Mouse (Mus musculus): Measurements from ENCODE around the gene Ccdc85b. TPM values are rescaled to one million over a fixed set of nuclear protein-coding genes. Genes with fewer than 3 reads are reported as not detected.

Ccdc85b gene
- total and polyA plus RNA-seq, 3 experiments: 3.6 to 7.6 TPM; not detected in 1

- TF ChIP-seq POLR2A (IDR thresholded peaks at IDR 0.05; ENCODE audit: control insufficient read depth in 1 of 2, insufficient read depth in 1 of 2, low read depth in 1 of 2, low read length in 2 of 2, poor library complexity in 1 of 2): peak; percentile 94 to 98
- peak; percentile 87 for TF ChIP-seq POLR2AphosphoS2 (IDR thresholded peaks at IDR 0.05; ENCODE audit: low read length)
- peak; percentile 62; the same call in 1 of the 2 replicates for TF ChIP-seq MEF2A (IDR thresholded peaks at IDR 0.05; ENCODE audit: extremely low read depth, insufficient replicate concordance, low read depth, low read length, poor library complexity, severe bottlenecking)
- peak; percentile 8 for TF ChIP-seq MAX (IDR thresholded peaks at IDR 0.05; ENCODE audit: low read length)
- no peak for TF ChIP-seq TAL1 (IDR thresholded peaks at IDR 0.05; ENCODE audit: low read length)
- peak; percentile 66 for TF ChIP-seq NRF1 (IDR thresholded peaks at IDR 0.05; ENCODE audit: insufficient read depth, low read depth, low read length, poor library complexity, severe bottlenecking)
- TF ChIP-seq ZNF384 (IDR thresholded peaks at IDR 0.05; ENCODE audit: low read depth, low read length): no peak
- peak; percentile 65; the same call in 1 of the 2 replicates for TF ChIP-seq TCF12 (IDR thresholded peaks at IDR 0.05; ENCODE audit: low read depth, low read length)
- peak; percentile 87; the same call in 1 of the 2 replicates for TF ChIP-seq POLR2AphosphoS5 (IDR thresholded peaks at IDR 0.05; ENCODE audit: borderline replicate concordance, low read depth, low read length)
- peak; percentile 75; the same call in 1 of the 2 replicates for TF ChIP-seq SIN3A (IDR thresholded peaks at IDR 0.05; ENCODE audit: low read length)
- TF ChIP-seq CHD1 (IDR thresholded peaks at IDR 0.05; ENCODE audit: low read depth, low read length): no peak
- TF ChIP-seq CHD2 (IDR thresholded peaks at IDR 0.05; ENCODE audit: low read length): peak; percentile 43; the same call in 1 of the 2 replicates
- no peak for TF ChIP-seq GABPA (IDR thresholded peaks at IDR 0.05; ENCODE audit: low read depth, low read length)
- TF ChIP-seq ETS1 (IDR thresholded peaks at IDR 0.05; ENCODE audit: low read depth, low read length): no peak; the same call in 1 of the 2 replicates
- no peak for TF ChIP-seq ZC3H11A (IDR thresholded peaks at IDR 0.05; ENCODE audit: low read depth, low read length)
- no peak; the same call in none of the 2 replicates for TF ChIP-seq USF1 (IDR thresholded peaks at IDR 0.05; ENCODE audit: low read depth, low read length)
- peak; percentile 97 for TF ChIP-seq HCFC1 (IDR thresholded peaks at IDR 0.05; ENCODE audit: low read depth, low read length)
- no peak for TF ChIP-seq JUND (IDR thresholded peaks at IDR 0.05; ENCODE audit: low read depth, low read length)
- TF ChIP-seq MYC (IDR thresholded peaks at IDR 0.05; ENCODE audit: low read depth, low read length): no peak
- TF ChIP-seq EP300 (IDR thresholded peaks at IDR 0.05; ENCODE audit: low read depth in 1 of 2, low read length in 2 of 2): peak in 1 of 2 experiments; percentile 27; a peak in 1 of 4 replicates
- TF ChIP-seq ZMIZ1 (IDR thresholded peaks at IDR 0.05; ENCODE audit: low read depth, low read length): peak; percentile 89
- no peak for TF ChIP-seq BHLHE40 (IDR thresholded peaks at IDR 0.05; ENCODE audit: borderline replicate concordance, low read depth, low read length)
- peak in 1 of 3 experiments; percentile 17; a peak in 1 of 6 replicates for TF ChIP-seq CTCF (IDR thresholded peaks at IDR 0.05 in 2 of 3, conservative IDR thresholded peaks at IDR 0.05 in 1 of 3; ENCODE audit: control insufficient read depth in 1 of 3, insufficient read depth in 1 of 3, low read depth in 2 of 3, low read length in 3 of 3, poor library complexity in 1 of 3, severe bottlenecking in 1 of 3)
- TF ChIP-seq ZKSCAN1 (IDR thresholded peaks at IDR 0.05; ENCODE audit: low read depth, low read length): no peak
- TF ChIP-seq E2F4 (IDR thresholded peaks at IDR 0.05; ENCODE audit: borderline replicate concordance, low read depth, low read length): no peak
- no peak; the same call in 1 of the 2 replicates for TF ChIP-seq MAZ (IDR thresholded peaks at IDR 0.05; ENCODE audit: low read depth, low read length)
- peak; percentile 99 for TF ChIP-seq NELFE (IDR thresholded peaks at IDR 0.05; ENCODE audit: low read depth, low read length)
- TF ChIP-seq MYB (IDR thresholded peaks at IDR 0.05; ENCODE audit: low read depth, low read length): no peak
- TF ChIP-seq ELF1 (IDR thresholded peaks at IDR 0.05; ENCODE audit: low read depth, low read length): peak; percentile 93
- no peak for TF ChIP-seq USF2 (IDR thresholded peaks at IDR 0.05; ENCODE audit: borderline replicate concordance in 1 of 2, insufficient read depth in 1 of 2, low read depth in 1 of 2, low read length in 2 of 2)
- 0 out of 2 replicates have a peak, but pooled peaks have one; percentile 71 for TF ChIP-seq MXI1 (IDR thresholded peaks at IDR 0.05; ENCODE audit: low read depth, low read length)
- peak; percentile 94 for TF ChIP-seq TBP (IDR thresholded peaks at IDR 0.05; ENCODE audit: low read depth, low read length)
- TF ChIP-seq MAFK (IDR thresholded peaks at IDR 0.05; ENCODE audit: borderline replicate concordance, low read depth, low read length): no peak
- peak; percentile 84 for TF ChIP-seq KAT2A (conservative IDR thresholded peaks at IDR 0.05; ENCODE audit: low read depth, low read length)
- no peak for TF ChIP-seq GATA1 (IDR thresholded peaks at IDR 0.05; ENCODE audit: low read depth, low read length)
- H3K4me3 ChIP-seq (ENCODE audit: control insufficient read depth in 1 of 2, insufficient read depth in 1 of 2, low read depth in 2 of 2, low read length in 2 of 2): peak within 1 kb of the TSS; percentile 80 to 87
- H3K9me3 ChIP-seq (replicated peaks; ENCODE audit: insufficient read depth, low read length): no peaks in the 10 kb centered on the region
- H3K36me3 ChIP-seq (ENCODE audit: control insufficient read depth in 1 of 2, insufficient read depth in 2 of 2, low read length in 2 of 2): peaks cover 0 to 13% of the 10 kb centered on the region in 2 experiments
- DNase-seq (ENCODE audit: low read depth, low spot score): peak; percentile 98
- H3K79me2 ChIP-seq (ENCODE audit: control insufficient read depth, insufficient read depth, low read length, poor library complexity): peaks cover 31% of the 10 kb centered on the region
- H3K27ac ChIP-seq (ENCODE audit: control insufficient read depth, low read depth, low read length): peak within 1 kb of the TSS; percentile 93
- peaks cover 0 to 12% of the 10 kb centered on the region in 2 experiments; a peak in 2 of 4 replicates for H3K4me1 ChIP-seq (ENCODE audit: control insufficient read depth in 1 of 2, insufficient read depth in 2 of 2, low read length in 2 of 2)
- no peaks in the 10 kb centered on the region for H3K27me3 ChIP-seq (ENCODE audit: control insufficient read depth in 1 of 2, insufficient read depth in 2 of 2, low read length in 2 of 2)
- H3K9ac ChIP-seq (ENCODE audit: control insufficient read depth, low read depth, low read length, poor library complexity, severe bottlenecking): peak within 1 kb of the TSS; percentile 99
Observed at GRCm38 (mm10) chr19:5490313-5490897, 32.7 kb upstream of the Ccdc85b start, which contains the start of gene Cfl1. Gene Cfl1, plus strand, starts transcription at chr19:5490455.

All from MEL (cell line).